Mouse (Mus musculus) neutrophil, adult 59 days (primary cell): ENCODE data around the gene Rapgef1. TPM values are rescaled to one million over a fixed set of nuclear protein-coding genes. Genes with fewer than 3 reads are reported as not detected.

ENCODE experiments used
- total RNA-seq, 2 experiments: library from RNA; stranded (reverse); gene quantifications; 1 replicate in 1 of 2; 2 replicates in 1 of 2; pipeline ENCODE4 v1.2.4; 2023

Rapgef1 gene
- 10 to 100 TPM; 51.8 to 56.6 TPM for total RNA-seq

DNA sequence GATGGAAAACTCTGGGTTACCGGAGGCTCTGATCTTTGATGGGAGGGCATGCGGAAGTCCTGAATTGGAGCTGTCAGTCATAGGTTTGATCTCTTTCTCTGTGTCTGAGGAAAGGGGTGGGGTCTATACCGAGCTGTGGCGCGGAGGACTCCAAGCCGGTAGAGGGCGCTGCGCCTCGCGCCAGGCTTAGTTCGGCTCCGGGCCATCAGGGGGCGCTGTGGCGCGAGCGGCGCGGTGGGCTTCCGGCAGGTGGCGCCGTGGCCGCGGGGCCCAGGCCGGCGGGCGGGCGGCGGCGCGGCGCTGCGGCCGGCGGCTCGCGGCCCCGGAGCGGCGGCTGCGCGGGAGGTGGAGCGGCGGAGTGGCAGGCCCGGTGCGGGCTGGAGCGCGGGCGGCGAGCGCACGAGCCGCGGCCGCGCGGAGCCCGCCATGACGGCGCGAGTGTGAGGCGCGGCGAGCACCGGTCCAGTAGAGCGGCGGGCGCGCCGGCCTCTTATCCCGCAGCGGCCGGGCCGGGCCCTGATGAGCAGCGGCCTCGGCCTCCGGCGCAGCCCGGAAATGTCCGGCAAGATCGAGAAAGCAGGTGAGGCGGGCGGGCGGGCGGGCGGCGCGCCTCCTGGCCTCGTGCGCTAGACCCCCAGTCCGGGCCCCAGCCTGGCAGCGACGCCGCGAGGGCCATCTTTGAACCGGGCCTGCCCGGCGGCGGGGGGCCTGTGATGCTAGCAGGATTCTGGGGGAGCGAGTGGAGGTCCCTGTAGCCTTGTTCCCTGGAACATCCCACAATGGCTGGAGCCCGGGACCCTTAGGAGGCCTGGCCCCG is at the start of gene Rapgef1:
Rapgef1 (plus strand) TSS at position 237 of the 817 bp plus-strand sequence.

DNA sequence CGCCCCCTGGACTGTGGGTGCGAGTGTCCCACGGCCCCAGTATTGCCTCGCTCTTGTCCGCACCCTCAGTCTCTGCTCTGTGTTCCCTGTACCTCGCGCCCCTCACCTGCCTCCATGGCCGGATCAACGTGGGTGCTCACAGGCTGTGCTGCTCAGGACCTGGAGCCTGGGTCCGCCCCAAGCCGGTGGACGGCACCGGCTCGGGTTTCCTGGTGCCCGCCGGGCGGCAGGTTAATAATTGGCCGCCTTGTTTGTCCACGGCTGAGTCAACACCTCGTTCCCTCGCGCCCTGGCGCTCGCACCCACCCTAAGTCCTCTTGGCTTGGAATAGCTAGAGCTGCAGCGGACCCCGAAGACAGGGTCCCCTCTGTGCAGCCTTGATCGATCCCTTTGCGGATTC is 132.0 kb downstream of the Rapgef1 start, which contains the start of gene Gm13420:
Gm13420 (minus strand) TSS at position 189 of the 400 bp plus-strand sequence.

DNA sequence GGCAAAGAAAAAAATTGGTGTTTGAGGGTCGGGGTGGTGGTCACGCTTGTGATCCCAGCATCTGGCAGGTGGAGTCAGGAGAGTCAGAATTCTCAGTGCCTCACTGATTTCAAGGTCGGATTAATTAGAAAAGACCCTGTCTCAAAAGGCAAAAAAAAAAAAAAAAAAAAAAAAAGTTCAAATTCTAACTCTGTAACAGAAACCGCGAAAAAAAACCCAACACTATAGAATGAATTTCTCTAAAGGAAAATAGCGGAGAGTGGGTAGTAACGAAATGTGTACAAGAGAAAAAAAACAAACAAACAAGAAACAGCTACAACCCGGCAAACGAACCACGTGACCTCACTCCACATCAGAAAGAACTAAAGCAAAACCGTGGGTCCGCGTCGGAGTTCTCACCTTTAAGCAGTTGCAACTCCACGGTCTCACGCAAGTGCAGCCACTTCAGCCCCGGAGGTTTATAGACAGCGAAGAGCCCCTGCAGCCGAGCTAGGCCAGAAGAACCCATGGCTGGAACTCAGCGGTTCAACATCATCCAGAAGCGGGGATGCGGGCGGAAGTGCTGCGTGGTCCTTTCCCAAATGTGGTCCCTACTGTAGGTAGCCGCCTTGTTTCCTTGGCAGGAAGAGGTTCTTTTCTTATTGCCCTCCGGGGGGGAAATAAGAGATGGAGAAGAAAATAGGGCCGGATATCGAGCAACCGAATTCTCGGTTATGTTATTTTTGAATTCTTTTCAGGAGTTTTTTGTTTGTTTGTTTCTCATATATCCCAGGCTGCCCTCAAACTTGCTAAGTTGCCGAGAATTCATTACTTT is 167.8 kb downstream of the Rapgef1 start, which contains the start of gene Coq4:
Coq4 (plus strand) TSS at position 390 of the 814 bp plus-strand sequence.

DNA sequence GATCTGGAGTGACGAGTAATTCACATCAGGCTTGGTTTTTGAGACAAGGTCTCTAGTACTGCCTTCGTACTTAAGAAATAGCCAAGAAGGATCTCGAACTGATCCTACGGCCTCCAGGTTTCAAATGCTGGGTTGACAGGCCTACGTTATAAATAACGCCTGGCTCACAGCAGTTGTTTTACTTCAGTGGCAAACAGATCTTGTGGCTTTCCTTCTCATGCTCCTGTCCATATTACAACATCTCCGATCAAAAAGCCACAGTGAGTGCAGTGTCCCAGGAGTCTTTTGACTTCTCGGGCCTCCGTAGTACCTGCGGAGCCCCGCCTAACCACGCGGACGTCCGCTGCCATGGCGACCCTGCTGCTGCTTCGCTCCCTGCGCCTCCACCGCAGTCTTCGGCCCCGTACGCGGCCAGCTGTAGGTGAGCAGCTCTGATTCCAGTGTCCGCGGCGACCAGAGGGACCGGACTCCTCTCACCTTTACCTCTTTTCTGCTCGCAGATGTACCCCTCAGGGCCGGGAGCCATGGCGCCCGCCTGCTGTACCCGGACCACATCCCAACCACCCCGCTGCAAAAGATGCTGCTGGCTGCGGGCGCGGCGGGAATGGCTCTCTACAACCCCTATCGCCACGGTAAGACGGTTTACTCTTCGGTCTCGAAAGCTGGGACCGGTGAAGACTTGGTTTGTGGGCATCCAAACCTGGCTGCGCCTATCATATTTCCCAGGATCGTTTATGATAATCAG is 168.6 kb downstream of the Rapgef1 start, which contains the start of gene Trub2:
Trub2 (minus strand) TSS at position 566 of the 745 bp plus-strand sequence.

Other genes with a start within 250 kb of the Rapgef1 start
- not detected for gene Gm13420, start 132.0 kb downstream of the Rapgef1 start, total RNA-seq
- not detected for gene Gm13547, start 139.6 kb downstream of the Rapgef1 start, total RNA-seq
- gene Coq4, start 167.8 kb downstream of the Rapgef1 start, total RNA-seq, result 10 to 100 TPM; 13.6 to 15.1 TPM
- 10 to 100 TPM; 45.8 to 47.7 TPM for gene Trub2, start 168.8 kb downstream of the Rapgef1 start, total RNA-seq
- gene Slc27a4, start 182.9 kb downstream of the Rapgef1 start, total RNA-seq, result 100 to 1,000 TPM; 160 to 168 TPM
- 10 to 100 TPM; 20.3 to 22.1 TPM for gene Urm1, start 200.4 kb downstream of the Rapgef1 start, total RNA-seq
- gene Cercam, start 249.4 kb downstream of the Rapgef1 start, total RNA-seq, result 1 to 10 TPM; 4.8 to 6.9 TPM